Mouse (Mus musculus): ENCODE results near the gene Rab4b.

Gene Rab4b

DNA sequence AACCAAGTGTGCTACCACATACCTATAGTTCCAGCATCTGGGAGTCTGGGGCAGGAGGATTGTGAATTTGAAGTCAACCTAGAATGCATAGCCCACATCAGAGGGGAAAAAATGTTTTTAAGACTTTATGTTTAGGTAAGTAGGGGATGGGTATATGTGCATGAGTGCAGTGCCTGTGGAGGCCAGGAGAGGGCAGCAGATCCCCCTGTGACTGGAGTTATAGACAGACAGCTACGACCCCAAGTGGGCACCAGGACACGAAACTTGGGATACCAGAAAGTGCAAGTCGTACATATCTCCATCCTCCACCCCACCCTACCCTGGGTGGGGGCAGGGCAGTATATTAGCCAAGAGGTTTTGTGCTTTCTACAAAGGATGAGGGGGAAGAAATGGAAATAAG is 6.3 kb upstream of the Rab4b start:
- peak; percentile 74 for DNase-seq (ENCODE audit: low read depth)

DNA sequence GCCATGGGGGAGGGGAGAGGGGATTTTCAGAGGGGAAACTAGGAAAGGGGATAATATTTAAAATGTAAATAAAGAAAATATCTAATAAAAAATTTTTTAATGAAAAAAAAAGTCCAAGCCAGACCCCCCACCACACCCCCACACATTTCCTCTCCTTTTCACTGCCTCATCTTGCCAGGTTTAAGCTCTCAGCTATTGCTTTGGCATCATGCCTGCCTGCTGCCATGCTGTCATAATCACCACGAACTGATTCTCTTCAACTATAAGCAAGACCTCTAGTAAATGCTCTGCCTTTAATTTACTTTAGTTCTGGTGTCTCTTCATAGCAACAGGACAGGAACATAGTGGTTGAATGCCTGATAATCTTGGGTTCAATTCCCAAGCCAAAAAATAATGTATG is 3.8 kb upstream of the Rab4b start:
- no peak for DNase-seq (ENCODE audit: low read depth)

- DNase-seq (ENCODE audit: low read depth), result no peak
Observed at GRCm38 (mm10) chr7:27180837-27181695, 2.4 kb upstream of the Rab4b start, which contains the start of the genes Gm21983 and Mia. TSS of gene Gm21983 (minus strand) at chr7:27181086. TSS of gene Mia (minus strand) at chr7:27181157.

GRCm38 (mm10) chr7:27180036-27180435 is 1.3 kb upstream of the Rab4b start:
- DNase-seq (ENCODE audit: low read depth), result no peak

- DNase-seq (ENCODE audit: low read depth), result no peak
Observed at GRCm38 (mm10) chr7:27179217-27179918, 672 bp upstream of the Rab4b start.

DNA sequence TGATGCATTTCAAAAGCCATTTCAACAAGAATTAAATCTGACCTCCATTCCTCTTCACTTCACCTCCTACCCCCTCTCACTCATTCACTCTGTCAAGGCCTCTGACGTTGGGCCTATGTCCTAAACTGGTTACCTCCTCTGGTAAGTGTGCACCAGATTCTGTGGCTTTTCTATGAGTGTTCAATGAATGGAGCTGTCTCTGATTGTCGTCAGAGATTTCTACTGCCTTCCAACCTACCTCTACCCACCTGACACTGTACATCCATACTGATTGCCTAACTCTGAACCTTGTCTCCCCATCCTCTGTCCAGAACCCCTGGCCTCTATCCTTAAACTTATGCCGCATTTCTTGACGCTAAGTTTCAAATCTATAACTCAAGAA is 763 bp downstream of the Rab4b start:
- DNase-seq (ENCODE audit: low read depth), result no peak

- DNase-seq (ENCODE audit: low read depth), result no peak
Observed at GRCm38 (mm10) chr7:27174896-27175295, 3.8 kb downstream of the Rab4b start.

GRCm38 (mm10) chr7:27174496-27174895 is 4.2 kb downstream of the Rab4b start:
- DNase-seq (ENCODE audit: low read depth), result no peak

- no peak for DNase-seq (ENCODE audit: low read depth)
Observed at GRCm38 (mm10) chr7:27170981-27171380, 7.7 kb downstream of the Rab4b start.

DNA sequence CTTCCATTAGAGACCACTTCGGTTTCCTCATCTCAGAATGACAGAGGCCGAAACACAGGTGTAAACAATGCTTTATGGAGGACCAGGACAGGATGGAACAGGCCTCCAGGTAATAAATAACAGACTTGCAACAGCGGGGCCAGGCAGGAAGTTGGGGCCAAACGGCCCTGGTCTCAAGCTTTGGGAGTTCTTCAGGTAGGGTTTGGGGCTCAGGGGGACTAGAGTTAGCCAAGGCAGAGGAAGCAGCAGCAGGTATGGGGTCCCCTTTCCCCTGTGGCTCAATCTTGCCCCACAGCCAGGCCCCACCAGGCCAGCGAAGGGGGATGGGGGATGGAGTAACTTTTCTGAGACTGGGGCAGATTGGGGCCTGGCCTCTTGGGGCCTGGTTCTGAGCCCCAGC is 10.3 kb downstream of the Rab4b start:
- no peak for DNase-seq (ENCODE audit: low read depth)

- DNase-seq (ENCODE audit: low read depth), result peak; percentile 42
Observed at GRCm38 (mm10) chr7:27167475-27168094, 11.1 kb downstream of the Rab4b start.

DNA sequence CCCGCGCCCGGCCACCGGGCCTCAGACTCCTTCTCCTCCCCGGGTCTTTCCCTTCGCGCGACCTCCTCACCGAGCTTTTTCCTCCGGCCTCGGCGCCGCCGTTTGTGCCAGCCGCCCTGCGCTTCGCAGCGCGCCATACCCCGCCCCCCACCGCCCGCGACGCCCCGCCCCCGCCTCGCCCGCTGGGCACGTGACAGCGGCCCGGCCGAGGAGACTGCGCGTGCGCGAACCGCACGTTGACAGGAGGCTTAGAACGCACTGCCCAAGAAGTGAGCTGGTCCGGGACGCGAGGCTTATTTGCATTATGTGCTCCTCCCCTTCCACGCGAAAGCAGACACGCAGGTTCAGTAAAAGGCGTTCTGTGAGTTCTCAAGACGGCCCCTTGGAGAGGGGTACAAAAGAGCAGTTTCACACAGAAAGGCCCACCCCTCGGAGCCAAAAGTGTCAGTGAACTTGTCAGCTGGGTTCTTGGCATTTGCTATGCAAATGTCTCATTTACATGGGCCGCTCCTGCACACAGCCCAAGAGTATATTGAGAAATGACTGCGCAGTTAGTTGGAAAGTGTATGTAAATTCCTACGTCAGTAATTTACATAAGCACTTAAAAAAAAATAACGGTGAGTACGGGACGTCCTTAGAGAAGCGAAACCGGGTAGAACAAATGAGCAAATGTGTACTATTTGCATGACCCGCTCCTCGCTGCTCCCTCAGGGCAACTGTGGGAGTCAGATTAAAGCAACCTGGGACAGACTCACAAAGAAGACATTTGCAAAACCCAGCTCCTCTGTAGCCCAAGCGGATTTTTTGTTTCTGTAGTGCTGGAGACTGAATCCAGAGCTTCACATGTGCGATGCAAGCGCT is 11.9 kb downstream of the Rab4b start, which contains the start of gene Egln2:
Egln2 (minus strand) TSS at position 189 of the 861 bp plus-strand sequence.
- DNase-seq (ENCODE audit: low read depth), result peak; percentile 98

GRCm38 (mm10) chr7:27166229-27166613 is 12.5 kb downstream of the Rab4b start:
- peak; percentile 91 for DNase-seq (ENCODE audit: low read depth)

GRCm38 (mm10) chr7:27165696-27166095 is 13.0 kb downstream of the Rab4b start:
- peak; percentile 65 for DNase-seq (ENCODE audit: low read depth)

DNA sequence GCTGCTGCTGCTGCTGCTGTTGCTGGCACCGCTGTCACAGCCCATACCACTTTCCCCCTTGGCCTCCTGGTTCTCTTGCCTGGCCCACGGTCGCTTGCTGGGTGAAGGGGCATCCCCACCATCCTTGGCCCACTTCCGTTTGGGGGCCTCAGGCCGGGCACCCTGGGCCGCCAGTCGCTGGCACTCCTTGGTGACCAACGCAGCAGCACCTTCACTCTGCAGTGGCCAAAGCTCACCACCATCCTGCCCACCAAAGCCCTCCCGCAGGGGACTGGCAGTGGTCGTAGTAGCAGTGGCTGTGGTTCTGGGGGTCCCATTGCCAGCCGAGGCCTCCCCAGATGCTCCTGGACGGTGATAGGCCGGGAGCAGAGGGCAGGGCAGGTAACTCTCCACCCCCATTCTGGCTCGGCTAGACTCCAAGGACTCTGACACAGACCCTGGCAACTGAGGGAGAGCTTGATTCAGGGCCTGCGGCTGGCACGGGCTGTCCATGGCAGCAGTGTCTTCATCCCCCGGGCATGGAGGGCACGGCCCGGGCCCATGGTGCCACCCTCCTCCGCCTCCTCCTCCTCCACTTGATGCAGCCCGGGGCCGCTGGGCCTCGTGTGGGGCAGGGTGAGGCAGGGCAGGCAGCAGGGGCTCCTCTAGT is 13.6 kb downstream of the Rab4b start:
- no peak for DNase-seq (ENCODE audit: low read depth)

DNA sequence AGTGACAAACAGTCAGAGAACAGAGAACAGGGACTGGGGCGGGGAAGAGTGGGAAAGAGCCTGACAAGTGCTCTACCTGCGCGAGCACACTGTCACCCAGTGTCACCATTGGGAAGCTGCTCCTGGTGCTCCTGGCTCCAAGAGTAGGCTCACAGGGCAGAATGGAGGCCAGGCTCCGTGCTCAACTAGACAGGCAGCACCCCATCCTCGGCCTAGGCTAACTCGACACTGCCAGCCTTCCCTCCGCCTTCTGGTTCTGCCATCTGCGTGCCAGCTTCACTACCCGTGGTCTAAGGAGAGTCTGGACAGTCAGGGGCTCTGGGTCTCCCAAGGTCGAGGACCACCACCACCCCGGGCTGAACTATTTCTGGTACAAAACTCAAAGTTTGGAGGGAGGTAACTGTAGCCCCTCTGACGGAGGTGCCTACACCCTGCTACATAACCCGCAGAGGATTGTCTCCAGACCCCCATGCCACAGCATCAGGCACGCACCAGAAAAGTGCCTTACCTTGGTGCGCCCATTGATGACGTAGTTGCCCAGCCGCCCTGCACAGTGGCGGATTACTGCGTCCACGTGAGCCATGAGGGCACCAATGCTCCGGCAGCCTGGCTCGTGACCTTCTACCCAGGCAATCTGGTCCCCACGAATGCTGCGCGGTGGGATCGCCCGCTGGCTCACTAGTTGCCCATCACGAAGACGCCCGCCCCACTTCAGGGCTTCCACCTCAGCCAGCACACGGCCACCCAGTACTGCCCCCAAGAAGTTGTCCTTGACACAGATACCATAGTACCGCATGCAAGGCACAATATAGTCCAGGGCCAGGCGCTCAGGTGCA is 14.4 kb downstream of the Rab4b start:
- DNase-seq (ENCODE audit: low read depth), result no peak

DNA sequence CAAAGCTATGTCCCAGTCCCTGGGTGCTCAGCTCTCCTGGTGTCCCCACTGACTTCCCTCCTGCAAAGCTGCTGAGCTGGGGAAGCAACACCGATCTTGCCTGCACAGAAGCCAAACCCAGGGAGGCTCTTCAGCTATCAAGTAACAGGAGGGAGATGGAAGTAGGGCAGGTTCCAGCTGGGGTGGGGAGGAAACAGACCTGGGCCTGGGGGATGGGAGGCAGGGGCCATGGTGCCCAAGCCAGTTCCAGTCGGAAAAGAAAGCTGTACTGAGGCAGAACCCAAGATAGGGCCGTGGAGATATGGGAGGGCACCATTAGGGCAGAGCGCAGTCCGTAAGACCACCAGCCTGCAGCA is 15.3 kb downstream of the Rab4b start:
- no peak for DNase-seq (ENCODE audit: low read depth)

GRCm38 (mm10) chr7:27162780-27163449 is 15.8 kb downstream of the Rab4b start:
- DNase-seq (ENCODE audit: low read depth), result no peak

- no peak for DNase-seq (ENCODE audit: low read depth)
Observed at GRCm38 (mm10) chr7:27161744-27162143, 17.0 kb downstream of the Rab4b start.

DNA sequence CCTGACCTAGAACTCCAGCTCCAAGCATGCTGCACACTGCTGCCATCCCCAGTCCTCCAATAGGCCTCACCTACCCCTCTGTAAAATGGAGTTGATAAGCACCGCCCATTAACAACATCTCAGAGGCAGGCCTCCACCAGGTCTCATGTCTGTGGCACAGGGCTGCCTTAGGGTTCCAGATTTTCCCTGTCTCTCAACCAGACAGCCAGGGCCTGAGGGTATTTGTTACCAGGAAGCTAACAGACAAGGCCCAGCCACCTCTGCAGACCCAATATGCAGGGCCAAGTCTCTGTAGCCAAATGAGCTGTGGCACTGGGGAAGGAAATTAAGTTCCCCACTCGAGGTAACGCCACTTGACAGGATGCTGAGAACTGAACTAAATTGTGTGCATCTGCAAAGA is 17.8 kb downstream of the Rab4b start:
- no peak for DNase-seq (ENCODE audit: low read depth)

Measured in induced T-regulatory cell, adult 2 months (primary cell).